ENCODE assay signal across 30 mouse cellular contexts in the genomic region with DNA sequence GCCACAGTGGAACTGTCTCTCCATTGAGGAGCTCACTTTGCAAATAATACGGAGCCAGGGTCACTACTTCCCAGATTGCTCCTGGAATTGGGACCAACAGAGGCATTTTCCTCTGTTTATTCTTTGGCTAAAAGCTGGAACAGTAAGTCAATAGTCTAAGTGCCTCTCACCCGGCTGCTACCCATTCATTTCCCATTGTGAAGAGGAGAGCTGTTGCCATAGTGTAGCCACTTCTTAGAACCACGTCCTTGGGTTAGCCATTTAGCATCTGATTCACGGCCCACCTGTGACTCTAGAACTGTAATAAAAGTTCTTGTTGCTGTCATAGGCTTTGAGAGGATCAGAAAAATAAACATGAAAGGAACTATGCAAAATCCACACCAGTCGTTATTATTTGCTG. TPM values are rescaled to one million over a fixed set of nuclear protein-coding genes. Genes with fewer than 3 reads are reported as not detected.
DNase-seq lines count a peak whose midpoint lies in the region; ATAC-seq and TF ChIP-seq lines count a peak whose summit lies in the region.
"Had no signal": no experiment of that assay in that cellular context is flagged by ENCODE, and none has a peak within 500 bp of the region (broad histone marks: within the 10 kb centered on the region; RNA-seq: fewer than 3 reads in every experiment).

No protein-coding gene starts in this region.

- no peaks in the 10 kb centered on the region; the same call in 1 of the 2 replicates for H3K4me1 ChIP-seq in lung, adult 2 months (ENCODE audit: control insufficient read depth, insufficient read depth, low read length)
- H3K4me1 ChIP-seq in lung, embryonic 15.5 days = no peaks in the 10 kb centered on the region
- H3K4me1 ChIP-seq in lung, postnatal 0 days (ENCODE audit: insufficient read depth, low read depth, low read length) = no peaks in the 10 kb centered on the region
- H3K4me1 ChIP-seq: embryonic facial prominence, embryonic 13.5 days; embryonic facial prominence, embryonic 15.5 days; forebrain, embryonic 12.5 days had no signal

- no peak overlapping the region for H3K9ac ChIP-seq in lung, embryonic 15.5 days
- no peak overlapping the region for H3K9ac ChIP-seq in lung, postnatal 0 days (replicated peaks; ENCODE audit: low read depth)
- H3K9ac ChIP-seq: embryonic facial prominence, embryonic 13.5 days; embryonic facial prominence, embryonic 15.5 days; forebrain, embryonic 12.5 days had no signal

- no peaks in the 10 kb centered on the region for H3K36me3 ChIP-seq in lung, embryonic 15.5 days
- no peaks in the 10 kb centered on the region for H3K36me3 ChIP-seq in lung, postnatal 0 days (ENCODE audit: insufficient read depth, low read length)
- H3K36me3 ChIP-seq: embryonic facial prominence, embryonic 13.5 days; embryonic facial prominence, embryonic 15.5 days; forebrain, embryonic 10.5 days; forebrain, embryonic 12.5 days; G1E had no signal

- no peak overlapping the region for H3K4me3 ChIP-seq in lung, adult 2 months (replicated peaks; ENCODE audit: extremely low read depth, low read depth, low read length)
- no peak overlapping the region for H3K4me3 ChIP-seq in lung, embryonic 15.5 days
- no peak overlapping the region for H3K4me3 ChIP-seq in lung, postnatal 0 days (ENCODE audit: low read depth, low read length)
- H3K4me3 ChIP-seq: embryonic facial prominence, embryonic 13.5 days; embryonic facial prominence, embryonic 15.5 days; erythroblast, embryonic 14.5 days; forebrain, embryonic 10.5 days; forebrain, embryonic 12.5 days had no signal

- 0 out of 2 replicates have a peak, but pooled peaks have one; percentile 14 for TF ChIP-seq EP300 in lung, postnatal 0 days (IDR thresholded peaks at IDR 0.05)

- 68% methylated on average over 5 of the region's 5 CpGs for WGBS in lung, adult 2 months
- 58% methylated on average over 5 of the region's 5 CpGs for WGBS in lung, embryonic 15.5 days
- WGBS in lung, postnatal 0 days = 48% methylated on average over 5 of the region's 5 CpGs

- H3K9me3 ChIP-seq in lung, embryonic 15.5 days = no peaks in the 10 kb centered on the region
- H3K9me3 ChIP-seq in lung, postnatal 0 days (ENCODE audit: low read length) = no peaks in the 10 kb centered on the region
- H3K9me3 ChIP-seq: embryonic facial prominence, embryonic 13.5 days; embryonic facial prominence, embryonic 15.5 days; forebrain, embryonic 10.5 days; forebrain, embryonic 12.5 days had no signal

- no peak overlapping the region for H3K27ac ChIP-seq in lung, embryonic 15.5 days
- H3K27ac ChIP-seq in lung, postnatal 0 days (ENCODE audit: low read length) = no peak overlapping the region
- H3K27ac ChIP-seq: embryonic facial prominence, embryonic 13.5 days; embryonic facial prominence, embryonic 15.5 days; forebrain, embryonic 10.5 days; forebrain, embryonic 12.5 days had no signal

- peak; percentile 66; the same call in 1 of the 2 replicates for ATAC-seq in lung, embryonic 15.5 days (ENCODE audit: borderline replicate concordance, extremely low read depth, low FRiP score, low TSS enrichment)
- peak; percentile 84 for ATAC-seq in lung, postnatal 0 days
- ATAC-seq: activated CD4-positive, CD25-positive, alpha-beta regulatory T cell, adult 4 months; CD4-positive, CD25-positive, alpha-beta regulatory T cell, adult 4 months; forebrain, embryonic 14.5 days; Patski had no signal

- TF ChIP-seq CTCF in lung, adult 2 months (IDR thresholded peaks at IDR 0.05; ENCODE audit: insufficient read depth, low read length) = no peak
- TF ChIP-seq CTCF in lung, postnatal 0 days (IDR thresholded peaks at IDR 0.05) = no peak

- TF ChIP-seq POLR2A in lung, adult 2 months (IDR thresholded peaks at IDR 0.05; ENCODE audit: borderline replicate concordance, extremely low read depth, low read depth, low read length) = no peak

- H3K27me3 ChIP-seq in lung, embryonic 15.5 days = no peaks in the 10 kb centered on the region
- H3K27me3 ChIP-seq in lung, postnatal 0 days (replicated peaks; ENCODE audit: insufficient read depth, low read length) = no peaks in the 10 kb centered on the region
- H3K27me3 ChIP-seq: CH12.LX; embryonic facial prominence, embryonic 13.5 days; embryonic facial prominence, embryonic 15.5 days; forebrain, embryonic 12.5 days had no signal

- H3K4me2 ChIP-seq in lung, embryonic 15.5 days = no peak overlapping the region
- no peak overlapping the region for H3K4me2 ChIP-seq in lung, postnatal 0 days (replicated peaks; ENCODE audit: low read depth, low read length)
- H3K4me2 ChIP-seq: embryonic facial prominence, embryonic 13.5 days; embryonic facial prominence, embryonic 15.5 days; forebrain, embryonic 12.5 days had no signal

- peak; percentile 14 to 38 for DNase-seq in lung, adult 18-20 months
- no peak for DNase-seq in lung, adult 2 months
- no peak for DNase-seq in lung, postnatal 10 days
- DNase-seq in lung, postnatal 0 days (ENCODE audit: low spot score) = peak; percentile 70
- peak; percentile 56 for DNase-seq in lung, postnatal 36 days
- DNase-seq in adrenal gland, postnatal 36 days = no peak
- DNase-seq: adrenal gland, adult 8-10 months; adrenal gland, postnatal 14 days; B cell, adult 2 months; cerebellum, adult 11 months; cerebellum, adult 18-20 months; cerebellum, adult 8-10 months; cerebellum, adult 9-11 months; cerebellum, postnatal 14 days; cerebellum, postnatal 36 days; embryo, embryonic 11 days had no signal

RNA-seq across cellular contexts. Expression of a gene that starts 54.8 kb away (rescaled TPM):
- polyA plus RNA-seq in lung, adult 2 months (2012; rRNA removed) = not detected in 2 replicates
- 0.49 and 0.72 TPM in 2 replicates for polyA plus RNA-seq in lung, embryonic 15.5 days (2015; fragmentation: Nextera tagmentation; extraction: Ambion mirVana)
- polyA plus RNA-seq in lung, postnatal 0 days (2015; fragmentation: Nextera tagmentation; extraction: Ambion mirVana) = 0.35 and 0.68 TPM in 2 replicates
- not detected for total RNA-seq in adrenal gland, postnatal 36 days (2021)
- total RNA-seq: adrenal gland, adult 18-20 months; adrenal gland, postnatal 14 days; adrenal gland, postnatal 4 days had no signal
- polyA plus RNA-seq: erythroblast, embryonic 14.5 days had no signal

Comparison
In these comparisons a context has a peak if more than half of its experiments do, and no peak if none do; other contexts are left out.
1. DNase-seq: peak in lung, adult 18-20 months (2 of 2), lung, postnatal 0 days (single experiment) and lung, postnatal 36 days (single experiment); none in lung, adult 2 months (single experiment), lung, postnatal 10 days (single experiment) and adrenal gland, postnatal 36 days (0 of 2).